Mouse (Mus musculus): ENCODE results near the gene Kmt5b.

The Kmt5b gene

DNA sequence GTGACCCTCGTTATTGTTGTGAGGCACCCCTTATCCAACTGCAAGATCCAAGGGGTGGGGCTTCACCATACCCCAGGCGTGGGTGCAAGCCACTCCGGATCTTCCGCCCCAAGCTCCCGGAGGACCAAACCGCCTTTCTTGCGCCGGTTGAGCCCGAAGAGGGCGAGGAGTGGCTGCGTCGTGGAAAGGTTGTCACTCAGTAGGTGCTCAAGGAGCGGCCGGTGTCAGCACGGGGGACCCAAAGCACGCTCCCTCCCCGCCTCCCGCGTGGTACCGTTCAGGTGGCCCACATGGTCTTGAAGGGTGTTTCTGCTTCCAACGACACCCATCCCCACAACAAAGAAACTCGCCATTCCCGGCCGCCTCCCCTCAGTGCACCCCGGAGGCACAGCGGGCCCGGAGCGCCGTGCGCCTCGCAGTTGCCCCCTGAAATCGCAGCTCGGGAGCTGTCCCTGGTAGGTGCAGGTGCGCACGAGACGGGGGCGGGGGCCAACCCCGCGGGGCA is at the start of gene Kmt5b:
Gene Kmt5b, plus strand, starts transcription at position 146 of the 505 bp plus-strand sequence.
- no peak for DNase-seq

- peak; percentile 84 for DNase-seq
These were observed 48.5 kb upstream of the Kmt5b start for GRCm38 (mm10) chr19:3718481-3719361.

DNA sequence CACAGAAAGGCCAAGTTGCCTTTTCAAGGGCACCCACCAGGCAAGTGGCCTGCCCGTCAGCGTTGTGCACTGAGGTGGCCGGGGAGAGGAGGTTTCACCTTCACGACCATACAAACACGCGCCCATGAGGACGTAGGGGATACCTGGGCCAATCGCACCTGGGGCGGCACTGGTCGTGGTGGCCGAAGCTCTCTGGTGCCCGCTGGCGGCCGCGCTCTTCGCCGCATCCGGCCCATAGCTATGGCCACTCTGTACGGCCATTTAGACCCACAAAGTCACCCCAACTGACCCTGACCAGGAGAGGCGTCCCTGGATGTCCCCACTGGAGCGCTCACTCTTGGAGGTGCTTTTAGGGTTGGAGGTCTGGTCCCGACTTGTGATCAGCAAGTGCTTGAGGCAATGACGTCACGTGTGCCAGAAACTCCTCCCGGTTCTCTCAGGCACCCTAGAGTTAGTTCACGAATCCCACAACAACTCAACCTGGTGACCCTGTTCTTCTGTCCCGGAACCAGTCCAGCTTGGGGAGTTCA is 47.8 kb upstream of the Kmt5b start:
- DNase-seq: peak; percentile 65

DNA sequence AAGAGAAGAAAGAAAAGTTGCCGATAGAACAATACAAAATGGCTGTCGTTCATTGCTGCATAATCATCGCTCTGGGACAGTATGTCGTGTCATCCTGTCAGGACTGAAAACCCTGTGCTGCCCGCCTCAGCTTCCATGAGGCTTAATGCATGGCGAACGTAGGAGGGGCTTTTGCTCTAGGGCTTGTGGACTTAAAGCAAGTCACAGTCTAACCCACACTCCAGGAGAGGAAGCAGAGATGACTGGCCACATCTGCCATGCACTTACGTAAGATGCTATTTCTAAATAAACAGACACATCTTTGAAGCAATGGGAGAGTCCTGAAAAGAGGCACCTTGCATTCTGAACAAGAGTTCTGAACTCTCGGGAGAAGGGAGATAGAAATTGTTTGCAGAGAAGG is 44.1 kb upstream of the Kmt5b start:
- no peak for DNase-seq

GRCm38 (mm10) chr19:3723904-3724303 is 43.3 kb upstream of the Kmt5b start:
- DNase-seq: peak; percentile 57

- peak; percentile 87 for DNase-seq
These were observed 42.4 kb upstream of the Kmt5b start for GRCm38 (mm10) chr19:3724779-3725178.

GRCm38 (mm10) chr19:3728901-3729300 is 38.3 kb upstream of the Kmt5b start:
- DNase-seq: no peak

GRCm38 (mm10) chr19:3730781-3731646 is 36.2 kb upstream of the Kmt5b start:
- no peak for DNase-seq

- no peak for DNase-seq
These were observed 31.2 kb upstream of the Kmt5b start for GRCm38 (mm10) chr19:3736001-3736400.

DNA sequence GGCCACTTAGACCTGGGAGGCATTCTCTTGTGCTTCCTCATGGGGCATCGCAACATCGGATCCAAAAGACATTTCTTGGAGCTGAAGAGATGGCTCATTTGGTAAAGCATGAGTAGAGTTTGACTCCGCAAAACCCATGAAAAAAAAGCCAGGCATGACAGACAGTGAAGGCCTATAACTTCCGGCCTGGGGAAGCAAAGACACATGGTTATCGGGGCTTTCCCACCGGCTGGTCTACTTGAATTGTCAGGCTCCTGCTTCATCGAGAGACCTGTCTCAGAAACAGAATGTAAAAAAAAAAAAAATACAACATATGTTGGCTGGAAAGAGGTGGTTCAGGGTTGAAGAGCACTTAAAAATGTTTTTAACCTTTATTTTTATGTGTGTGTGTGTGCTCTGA is 27.6 kb upstream of the Kmt5b start:
- no peak for DNase-seq

DNA sequence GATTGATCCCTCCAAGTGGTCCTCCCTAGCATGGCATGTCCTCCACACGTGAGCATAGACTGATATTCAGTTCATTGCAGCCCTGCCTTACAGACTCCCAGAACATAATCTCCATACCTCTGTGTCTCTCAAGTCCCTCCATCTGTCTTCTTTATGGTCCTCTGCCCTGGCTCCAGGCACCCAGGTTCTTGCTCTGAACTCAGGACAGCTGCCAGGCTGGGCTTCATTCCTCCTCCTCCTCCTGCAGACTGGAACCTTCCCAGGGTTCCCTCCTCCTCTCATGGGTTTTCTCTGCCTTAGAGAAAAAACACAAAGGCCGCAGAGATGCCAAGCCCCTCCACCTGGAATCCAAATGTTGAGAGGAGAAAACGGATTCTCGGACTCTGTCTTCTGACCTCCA is 24.5 kb upstream of the Kmt5b start:
- DNase-seq: peak; percentile 37

GRCm38 (mm10) chr19:3743362-3743761 is 23.9 kb upstream of the Kmt5b start:
- DNase-seq: peak; percentile 36

- DNase-seq: peak; percentile 86
These were observed 23.2 kb upstream of the Kmt5b start for GRCm38 (mm10) chr19:3743851-3744512.

DNA sequence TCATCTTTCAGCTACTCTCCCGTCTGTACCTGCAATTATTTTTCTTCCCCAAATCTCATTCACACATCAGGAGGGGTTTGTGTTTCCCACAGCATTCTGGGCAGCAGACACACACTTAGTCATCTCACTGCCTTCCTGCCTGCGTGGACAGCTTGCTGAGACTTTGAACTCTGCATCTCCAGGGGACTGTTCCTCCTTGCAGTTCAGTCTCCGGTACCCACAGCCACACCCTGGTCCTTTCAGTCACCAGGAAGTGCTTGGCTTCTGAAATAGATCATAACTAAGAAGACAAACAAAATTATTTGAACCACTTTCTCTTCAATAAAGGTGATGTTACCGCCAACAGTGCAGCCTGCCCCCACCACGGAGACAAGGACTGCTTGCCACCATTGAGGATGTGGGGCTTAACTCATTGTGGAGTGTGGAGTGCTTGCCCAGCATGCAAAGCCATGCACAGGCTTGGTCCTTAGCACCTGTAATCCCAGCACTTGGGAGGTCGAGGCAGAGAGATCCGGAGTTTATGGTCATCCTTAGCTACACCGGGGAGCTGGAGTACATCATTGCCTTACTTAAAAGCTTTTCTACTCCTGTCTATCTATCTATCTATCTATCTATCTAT is 14.5 kb upstream of the Kmt5b start:
- DNase-seq: no peak

DNA sequence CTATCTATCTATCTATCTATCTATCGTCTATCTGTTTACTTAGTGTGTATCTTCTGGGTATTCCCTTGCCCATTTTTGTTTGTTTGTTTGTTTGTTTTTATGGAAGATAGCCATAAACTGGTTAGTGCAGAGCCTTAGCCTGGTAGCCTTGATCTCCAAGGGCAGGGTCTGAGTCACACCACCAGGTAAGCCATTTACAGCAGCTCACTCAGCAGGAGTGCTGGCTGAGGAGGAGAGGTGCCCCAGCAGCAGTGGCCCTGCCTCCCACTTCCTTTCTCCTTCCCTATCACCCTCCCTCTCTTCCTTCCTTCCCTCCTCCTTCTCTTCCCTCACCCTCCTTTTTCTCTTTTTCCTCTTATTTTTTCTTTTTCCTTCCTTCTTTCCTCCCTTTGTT is 14.0 kb upstream of the Kmt5b start:
- no peak for DNase-seq

GRCm38 (mm10) chr19:3753738-3754137 is 13.5 kb upstream of the Kmt5b start:
- DNase-seq: no peak

DNA sequence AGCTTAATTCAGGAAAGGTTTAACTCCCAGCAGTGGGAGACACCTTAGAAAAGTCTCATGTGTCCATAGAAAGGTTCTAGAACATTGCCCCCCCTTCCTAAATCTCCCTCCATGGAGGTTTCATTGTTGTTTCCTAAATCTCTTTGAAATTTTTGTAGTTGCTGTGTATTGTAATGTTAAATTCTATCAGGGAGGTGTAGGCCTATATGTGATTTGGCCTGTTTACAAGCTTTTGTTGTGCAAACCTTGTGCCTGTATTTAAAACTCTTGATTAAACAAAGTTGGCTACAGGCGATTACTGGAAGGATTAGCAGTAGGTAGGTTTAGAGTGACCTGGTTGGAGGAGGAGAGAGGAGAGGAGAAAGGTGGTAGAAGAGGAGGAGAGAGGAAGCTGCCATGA is 9.4 kb upstream of the Kmt5b start:
- DNase-seq: no peak

DNA sequence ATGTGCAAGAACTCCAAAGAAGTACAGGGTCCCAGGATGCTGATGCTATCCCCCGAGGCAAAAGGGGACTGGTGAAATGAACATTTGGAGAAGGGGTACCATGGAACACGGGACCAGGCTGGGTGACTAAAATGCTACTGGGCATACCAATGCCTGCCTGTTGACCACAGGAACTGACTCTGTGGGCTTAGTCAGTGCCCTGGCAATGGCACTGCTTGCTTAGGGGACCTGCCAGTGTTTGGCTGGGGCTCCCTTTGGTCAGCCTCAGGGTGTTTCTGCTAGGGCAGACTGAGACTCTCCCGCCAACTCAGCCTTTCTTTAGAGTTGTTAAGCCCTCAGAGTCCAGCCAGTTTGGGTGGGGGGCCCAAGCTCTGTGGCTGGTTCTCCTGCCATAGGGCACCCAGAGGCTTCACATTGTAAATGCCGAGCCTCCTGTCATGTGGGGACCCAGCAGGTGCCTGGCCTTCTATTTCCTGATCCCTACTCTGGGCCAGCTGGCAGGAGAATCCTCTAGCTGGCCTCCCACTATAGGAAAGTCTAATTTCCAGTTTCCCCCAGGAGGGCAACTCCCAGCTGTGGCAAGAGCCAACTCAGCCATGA is 1.9 kb upstream of the Kmt5b start:
- no peak for DNase-seq

DNA sequence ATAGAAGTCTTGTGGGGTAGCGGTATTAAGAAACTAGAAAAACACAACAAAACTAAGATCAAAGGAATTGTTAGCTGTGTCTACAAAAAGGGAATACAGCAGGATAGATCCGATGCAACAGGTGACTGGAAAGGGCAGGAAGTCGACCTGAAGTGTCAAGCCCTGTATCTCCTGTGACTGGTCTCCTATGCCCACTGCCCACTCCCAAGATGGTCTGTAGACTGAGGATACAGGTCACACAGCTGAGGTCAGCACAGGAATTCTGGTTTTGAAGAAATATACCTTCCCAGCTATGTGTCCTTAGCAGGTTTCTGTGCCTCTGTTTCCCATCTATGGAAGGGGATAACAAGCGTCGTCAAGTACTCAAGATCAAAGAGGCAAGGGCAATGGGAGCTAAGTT is 843 bp upstream of the Kmt5b start:
- DNase-seq: no peak

GRCm38 (mm10) chr19:3767781-3768696 is 818 bp downstream of the Kmt5b start:
- peak; percentile 97 for DNase-seq

Data from retina, postnatal 1 day (tissue).